Mouse (Mus musculus) heart, embryonic 11.5 days (tissue): ENCODE measurements around the gene 5730409E04Rik. TPM values are rescaled to one million over a fixed set of nuclear protein-coding genes. Genes with fewer than 3 reads are reported as not detected.

Experiments used
- ATAC-seq: fragments of 200-750 bp; cut with Nextera tagmentation; replicated peaks from 2 replicates; pipeline ENCODE4 v1.8.0; 2017; ENCODE audit warnings: moderate library complexity; ENCODE audit not compliant: insufficient number of reproducible peaks, low FRiP score, low TSS enrichment
- H3K27ac ChIP-seq: fragments of 300-500 bp; sonication (generic); 2 replicates; pipeline ENCODE4 v1.5.1; 2014; ENCODE audit warnings: mild to moderate bottlenecking, low read depth, low read length
- H3K27me3 ChIP-seq: fragments of 300-500 bp; sonication (generic); 2 replicates; pipeline ENCODE4 v1.6.1; 2014; ENCODE audit warnings: mild to moderate bottlenecking, low read length, mixed read lengths; ENCODE audit not compliant: control insufficient read depth, insufficient read depth
- H3K36me3 ChIP-seq: fragments of 300-500 bp; sonication (generic); 2 replicates; pipeline ENCODE4 v1.6.1; 2014; ENCODE audit warnings: mild to moderate bottlenecking, low read length, moderate library complexity, mixed read lengths; ENCODE audit not compliant: control insufficient read depth, insufficient read depth
- H3K4me1 ChIP-seq: fragments of 300-500 bp; sonication (generic); 2 replicates; pipeline ENCODE4 v1.6.1; 2014; ENCODE audit warnings: low read length; ENCODE audit not compliant: control insufficient read depth, insufficient read depth
- H3K4me2 ChIP-seq: fragments of 300-500 bp; sonication (generic); 2 replicates; pipeline ENCODE4 v1.6.1; 2014; ENCODE audit warnings: mild to moderate bottlenecking, moderate library complexity
- H3K4me3 ChIP-seq: fragments of 300-500 bp; sonication (generic); 2 replicates; pipeline ENCODE4 v1.5.1; 2014; ENCODE audit warnings: low read depth, low read length
- H3K9ac ChIP-seq: fragments of 300-500 bp; sonication (generic); 2 replicates; pipeline ENCODE4 v1.6.1; 2014; ENCODE audit warnings: mild to moderate bottlenecking, low read depth, low read length, moderate library complexity
- H3K9me3 ChIP-seq: fragments of 300-500 bp; sonication (generic); replicated peaks from 2 replicates; pipeline ENCODE4 v1.6.1; 2016; ENCODE audit warnings: low read length; ENCODE audit not compliant: control insufficient read depth
- WGBS: fragments of 180-500 bp; shearing (Covaris S2); extraction: QIAGEN DNeasy Blood & Tissue Kit; methylation state at CpG from one replicate; pipeline ENCODE4 v1.1.7; 2014; ENCODE audit not compliant: insufficient replicate concordance; 5-methylcytosine and 5-hydroxymethylcytosine counted together
- polyA plus RNA-seq: library from polyadenylated mRNA; unstranded; fragments of >200 nt; fragmentation: Nextera tagmentation; extraction: Ambion mirVana; gene quantifications from 2 replicates; pipeline ENCODE4 v1.2.1, GENCODE M21; 2014

Gene 5730409E04Rik
- 1.6 and 1.9 TPM in 2 replicates for polyA plus RNA-seq

DNA sequence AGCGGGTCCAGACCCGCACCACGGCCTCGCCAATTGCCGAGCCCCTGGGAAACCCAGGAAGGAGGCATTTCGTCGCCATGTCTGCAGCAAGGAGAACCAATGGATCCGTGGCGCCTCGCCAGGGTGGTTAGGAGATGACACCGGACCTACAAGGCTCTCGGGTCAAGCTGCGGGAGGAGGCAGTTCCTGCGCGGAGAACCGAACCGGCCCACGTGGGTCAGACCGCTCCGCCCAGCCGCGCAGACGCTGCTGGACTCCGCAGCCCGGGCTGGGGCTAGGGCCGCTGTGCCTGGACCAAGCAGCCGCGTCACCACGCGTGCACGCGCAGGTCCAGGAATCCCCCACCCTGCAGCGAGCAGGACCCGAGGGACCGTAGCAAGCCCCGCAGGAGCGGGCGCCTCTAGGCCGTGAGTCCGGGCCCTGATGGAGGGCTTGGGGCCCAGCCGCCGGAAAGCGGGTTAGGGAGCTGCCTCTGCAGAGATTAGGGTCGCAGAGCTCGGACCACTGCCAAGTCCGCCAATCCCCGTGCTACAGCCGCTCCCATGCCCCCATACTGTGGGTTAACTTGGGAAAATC lies at the start of gene 5730409E04Rik:
5730409E04Rik (plus strand) TSS at position 213 of the 576 bp plus-strand sequence.
- H3K36me3 ChIP-seq = no peaks in the 10 kb centered on the region
- no peak within 1 kb of the TSS for H3K27ac ChIP-seq
- H3K27me3 ChIP-seq = no peaks in the 10 kb centered on the region
- H3K4me1 ChIP-seq = no peaks in the 10 kb centered on the region
- H3K4me3 ChIP-seq = peak within 1 kb of the TSS; percentile 68
- H3K4me2 ChIP-seq = peak within 1 kb of the TSS; percentile 86
- H3K9ac ChIP-seq = peak within 1 kb of the TSS; percentile 85
- peak; percentile 82 for ATAC-seq
- no peaks in the 10 kb centered on the region for H3K9me3 ChIP-seq
- WGBS = under 1% methylated on average over 48 of the region's 48 CpGs

DNA sequence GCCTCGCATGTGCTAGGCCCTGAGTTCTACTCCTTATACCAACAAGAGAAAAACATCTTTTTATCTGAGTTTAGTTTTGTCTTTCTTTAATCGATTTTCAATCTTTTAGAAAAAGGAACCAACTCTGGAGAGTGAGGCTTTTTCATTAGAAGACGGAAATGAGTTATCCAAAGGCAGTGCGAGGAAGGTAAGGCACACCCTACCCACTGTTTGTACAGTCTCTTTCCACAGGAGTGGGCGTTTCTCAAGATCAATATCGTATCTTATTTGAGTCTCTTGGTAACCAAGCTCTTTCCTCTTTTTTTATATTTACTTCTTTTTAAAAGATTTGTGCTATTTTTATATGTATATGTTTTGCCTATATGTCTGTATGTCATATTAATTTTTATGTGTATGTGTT lies 45.8 kb upstream of the 5730409E04Rik start:
- H3K9ac ChIP-seq = no peak overlapping the region
- H3K27me3 ChIP-seq = no peaks in the 10 kb centered on the region
- no peaks in the 10 kb centered on the region for H3K4me1 ChIP-seq
- H3K4me2 ChIP-seq = no peak overlapping the region
- ATAC-seq = no peak
- H3K4me3 ChIP-seq = no peak overlapping the region
- peaks cover 24% of the 10 kb centered on the region for H3K36me3 ChIP-seq
- no peaks in the 10 kb centered on the region for H3K9me3 ChIP-seq
- no peak overlapping the region for H3K27ac ChIP-seq
- WGBS = 91% methylated on average over 6 of the region's 6 CpGs

GRCm38 (mm10) chr4:126567243-126567642 lies 42.4 kb upstream of the 5730409E04Rik start:
- H3K4me2 ChIP-seq = no peak overlapping the region
- ATAC-seq = no peak
- no peak overlapping the region for H3K9ac ChIP-seq
- H3K27ac ChIP-seq = no peak overlapping the region
- no peaks in the 10 kb centered on the region for H3K9me3 ChIP-seq
- 94% methylated on average over 4 of the region's 4 CpGs for WGBS
- no peaks in the 10 kb centered on the region for H3K4me1 ChIP-seq
- H3K27me3 ChIP-seq = no peaks in the 10 kb centered on the region
- peaks cover 26% of the 10 kb centered on the region for H3K36me3 ChIP-seq
- H3K4me3 ChIP-seq = no peak overlapping the region

GRCm38 (mm10) chr4:126569783-126570182 lies 39.8 kb upstream of the 5730409E04Rik start:
- H3K4me2 ChIP-seq = no peak overlapping the region
- 89% methylated on average over 3 of the region's 3 CpGs for WGBS
- no peaks in the 10 kb centered on the region for H3K27me3 ChIP-seq
- no peak for ATAC-seq
- peaks cover 44% of the 10 kb centered on the region for H3K36me3 ChIP-seq
- H3K4me3 ChIP-seq = no peak overlapping the region
- no peaks in the 10 kb centered on the region for H3K4me1 ChIP-seq
- no peaks in the 10 kb centered on the region for H3K9me3 ChIP-seq
- no peak overlapping the region for H3K27ac ChIP-seq
- no peak overlapping the region for H3K9ac ChIP-seq

DNA sequence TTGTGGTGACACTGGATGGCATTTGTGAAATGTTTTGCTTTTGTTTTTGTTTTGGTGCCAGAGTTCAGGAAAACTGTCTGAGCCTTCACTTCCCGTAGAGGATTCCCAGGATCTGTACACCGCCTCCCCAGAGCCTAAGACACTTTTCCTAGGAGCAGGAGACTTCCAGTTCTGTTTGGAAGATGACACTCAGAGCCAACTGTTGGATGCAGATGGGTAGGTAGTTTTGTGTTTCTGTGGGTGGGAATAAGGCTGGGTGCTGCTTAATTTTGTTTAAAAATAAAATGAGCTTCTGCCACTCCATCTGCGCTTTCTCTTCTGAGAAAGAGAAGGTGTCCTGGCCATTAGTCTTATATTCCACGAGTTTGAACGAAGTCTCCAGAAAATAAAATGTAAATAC lies 33.3 kb upstream of the 5730409E04Rik start:
- no peaks in the 10 kb centered on the region for H3K27me3 ChIP-seq
- no peak for ATAC-seq
- peaks cover 63% of the 10 kb centered on the region for H3K36me3 ChIP-seq
- H3K4me3 ChIP-seq = no peak overlapping the region
- H3K9me3 ChIP-seq = no peaks in the 10 kb centered on the region
- no peak overlapping the region for H3K27ac ChIP-seq
- no peaks in the 10 kb centered on the region for H3K4me1 ChIP-seq
- H3K9ac ChIP-seq = no peak overlapping the region
- H3K4me2 ChIP-seq = no peak overlapping the region
- 95% methylated on average over 5 of the region's 5 CpGs for WGBS

DNA sequence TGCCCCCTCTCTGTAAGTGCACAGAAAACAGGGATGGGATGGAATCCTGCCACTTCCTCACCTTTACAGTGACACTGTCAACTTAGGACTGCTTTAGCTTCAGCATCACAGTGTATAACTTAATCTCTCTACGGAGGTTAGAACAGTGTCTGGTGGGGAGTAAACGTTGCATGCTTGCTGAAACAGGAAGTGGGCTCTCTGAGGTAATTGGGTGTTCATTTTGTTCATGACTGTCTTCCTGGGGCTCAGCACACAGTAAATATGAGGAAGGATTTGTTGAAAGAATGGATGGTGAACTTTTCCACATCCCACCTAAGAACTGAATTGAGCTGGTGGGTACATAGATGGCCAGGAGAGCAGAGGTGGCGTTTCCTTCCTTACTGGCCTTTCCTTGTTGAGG lies 31.7 kb upstream of the 5730409E04Rik start:
- peaks cover 55% of the 10 kb centered on the region for H3K36me3 ChIP-seq
- H3K27me3 ChIP-seq = no peaks in the 10 kb centered on the region
- WGBS = 83% methylated on average over 3 of the region's 3 CpGs
- H3K4me1 ChIP-seq = no peaks in the 10 kb centered on the region
- H3K9ac ChIP-seq = no peak overlapping the region
- H3K4me3 ChIP-seq = no peak overlapping the region
- no peak overlapping the region for H3K27ac ChIP-seq
- H3K9me3 ChIP-seq = no peaks in the 10 kb centered on the region
- H3K4me2 ChIP-seq = no peak overlapping the region
- ATAC-seq = no peak

DNA sequence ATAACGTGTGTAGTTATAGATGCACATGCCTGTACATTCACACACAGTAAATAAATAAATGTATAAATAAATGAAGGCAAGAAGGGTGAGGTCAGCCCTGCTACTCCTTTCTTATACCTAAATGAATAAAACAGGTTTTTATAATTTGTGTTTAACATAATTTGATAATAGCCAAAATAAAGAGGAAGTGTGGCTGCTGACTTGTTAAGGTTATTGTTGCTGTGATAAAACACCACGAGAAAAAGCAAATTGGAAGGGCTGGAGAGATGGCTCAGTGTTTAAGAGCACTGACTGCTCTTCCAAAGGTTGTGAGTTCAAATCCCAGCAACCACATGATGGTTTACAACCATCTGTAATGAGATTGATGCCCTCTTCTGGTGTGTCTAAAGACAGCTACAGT lies 30.5 kb upstream of the 5730409E04Rik start:
- no peak overlapping the region for H3K4me2 ChIP-seq
- WGBS = 83% methylated on average over 2 of the region's 2 CpGs
- ATAC-seq = no peak
- no peak overlapping the region for H3K4me3 ChIP-seq
- peaks cover 45% of the 10 kb centered on the region for H3K36me3 ChIP-seq
- H3K9ac ChIP-seq = no peak overlapping the region
- no peaks in the 10 kb centered on the region for H3K4me1 ChIP-seq
- no peak overlapping the region for H3K27ac ChIP-seq
- no peaks in the 10 kb centered on the region for H3K27me3 ChIP-seq
- H3K9me3 ChIP-seq = no peaks in the 10 kb centered on the region

- H3K4me2 ChIP-seq = no peak overlapping the region
- H3K9me3 ChIP-seq = no peaks in the 10 kb centered on the region
- no peak overlapping the region for H3K9ac ChIP-seq
- H3K36me3 ChIP-seq = peaks cover 33% of the 10 kb centered on the region
- ATAC-seq = no peak
- H3K27ac ChIP-seq = no peak overlapping the region
- H3K4me3 ChIP-seq = no peak overlapping the region
- H3K4me1 ChIP-seq = no peaks in the 10 kb centered on the region
- WGBS = 94% methylated on average over 13 of the region's 13 CpGs
- no peaks in the 10 kb centered on the region for H3K27me3 ChIP-seq
Measured at GRCm38 (mm10) chr4:126585739-126586138, 23.9 kb upstream of the 5730409E04Rik start.

GRCm38 (mm10) chr4:126592039-126592438 lies 17.6 kb upstream of the 5730409E04Rik start:
- 89% methylated on average over 6 of the region's 6 CpGs for WGBS
- H3K27ac ChIP-seq = no peak overlapping the region
- no peak overlapping the region for H3K4me3 ChIP-seq
- no peaks in the 10 kb centered on the region for H3K9me3 ChIP-seq
- peaks cover 17% of the 10 kb centered on the region for H3K36me3 ChIP-seq
- no peak for ATAC-seq
- H3K4me2 ChIP-seq = no peak overlapping the region
- no peaks in the 10 kb centered on the region for H3K27me3 ChIP-seq
- no peak overlapping the region for H3K9ac ChIP-seq
- no peaks in the 10 kb centered on the region for H3K4me1 ChIP-seq
